Mouse (Mus musculus) small intestine, adult 2 months (tissue): Measurements from ENCODE around the gene Gli2. TPM values are rescaled to one million over a fixed set of nuclear protein-coding genes. Genes with fewer than 3 reads are reported as not detected.

Experiments
- H3K27ac ChIP-seq: fragments of 200-500 bp; 2 replicates; pipeline ENCODE4 v1.5.1; 2012; ENCODE audit warnings: low read depth, low read length, control low read depth, inconsistent platforms; ENCODE audit not compliant: insufficient read depth
- H3K27me3 ChIP-seq: fragments of 200-500 bp; 2 replicates; pipeline ENCODE4 v1.6.1; 2012; ENCODE audit warnings: mild to moderate bottlenecking, moderate library complexity, low read length, inconsistent platforms; ENCODE audit not compliant: control insufficient read depth, insufficient read depth
- H3K36me3 ChIP-seq: fragments of 200-500 bp; 2 replicates; pipeline ENCODE4 v1.6.1; 2012; ENCODE audit warnings: mild to moderate bottlenecking, low read length, control low read depth, inconsistent platforms; ENCODE audit not compliant: control insufficient read depth, insufficient read depth
- H3K4me1 ChIP-seq: fragments of 200-500 bp; 2 replicates; pipeline ENCODE4 v1.6.1; 2012; ENCODE audit warnings: low read length, inconsistent platforms, mixed read lengths; ENCODE audit not compliant: control insufficient read depth, insufficient read depth, insufficient read length
- H3K4me3 ChIP-seq: fragments of 200-500 bp; 2 replicates; pipeline ENCODE4 v1.5.1; 2012; ENCODE audit warnings: low read depth, mild to moderate bottlenecking, control low read depth, inconsistent platforms, low read length, moderate library complexity
- CTCF ChIP-seq: fragments of 200-500 bp; IDR thresholded peaks from 2 replicates; pipeline ENCODE4 v1.5.1; 2012; ENCODE audit warnings: low read depth, mild to moderate bottlenecking, control low read depth, inconsistent platforms, low read length, moderate library complexity, mixed read lengths; ENCODE audit not compliant: insufficient replicate concordance, insufficient read length; ENCODE audit errors: extremely low read depth
- POLR2A ChIP-seq: fragments of 200-500 bp; IDR thresholded peaks from 2 replicates; pipeline ENCODE4 v1.6.1; 2012; ENCODE audit warnings: low read depth, mild to moderate bottlenecking, control low read depth, inconsistent platforms, low read length, moderate library complexity
- WGBS: fragments of 180-500 bp; shearing (Covaris S2); methylation state at CpG from one replicate; pipeline ENCODE4 v1.1.7; 2018; 5-methylcytosine and 5-hydroxymethylcytosine counted together
- polyA plus RNA-seq: library from polyadenylated mRNA; depleted of rRNA; stranded (reverse); fragments of >200 nt; gene quantifications from 2 replicates; pipeline ENCODE4 v1.2.3, GENCODE M21; 2012

The Gli2 gene
- polyA plus RNA-seq, 1 experiment = 4.7 TPM

- Histone ChIP-seq H3K27me3 (no peaks in the 10 kb centered on the region), H3K4me3 (no peak overlapping the region), H3K36me3 (no peaks in the 10 kb centered on the region), H3K4me1 (peaks cover 35% of the 10 kb centered on the region), H3K27ac (no peak overlapping the region)
- TF ChIP-seq POLR2A (no peak), CTCF (no peak)
- WGBS = 87% methylated on average over 11 of the region's 11 CpGs
Observed at GRCm38 (mm10) chr1:118955791-118956190, 97.6 kb downstream of the Gli2 start.

DNA sequence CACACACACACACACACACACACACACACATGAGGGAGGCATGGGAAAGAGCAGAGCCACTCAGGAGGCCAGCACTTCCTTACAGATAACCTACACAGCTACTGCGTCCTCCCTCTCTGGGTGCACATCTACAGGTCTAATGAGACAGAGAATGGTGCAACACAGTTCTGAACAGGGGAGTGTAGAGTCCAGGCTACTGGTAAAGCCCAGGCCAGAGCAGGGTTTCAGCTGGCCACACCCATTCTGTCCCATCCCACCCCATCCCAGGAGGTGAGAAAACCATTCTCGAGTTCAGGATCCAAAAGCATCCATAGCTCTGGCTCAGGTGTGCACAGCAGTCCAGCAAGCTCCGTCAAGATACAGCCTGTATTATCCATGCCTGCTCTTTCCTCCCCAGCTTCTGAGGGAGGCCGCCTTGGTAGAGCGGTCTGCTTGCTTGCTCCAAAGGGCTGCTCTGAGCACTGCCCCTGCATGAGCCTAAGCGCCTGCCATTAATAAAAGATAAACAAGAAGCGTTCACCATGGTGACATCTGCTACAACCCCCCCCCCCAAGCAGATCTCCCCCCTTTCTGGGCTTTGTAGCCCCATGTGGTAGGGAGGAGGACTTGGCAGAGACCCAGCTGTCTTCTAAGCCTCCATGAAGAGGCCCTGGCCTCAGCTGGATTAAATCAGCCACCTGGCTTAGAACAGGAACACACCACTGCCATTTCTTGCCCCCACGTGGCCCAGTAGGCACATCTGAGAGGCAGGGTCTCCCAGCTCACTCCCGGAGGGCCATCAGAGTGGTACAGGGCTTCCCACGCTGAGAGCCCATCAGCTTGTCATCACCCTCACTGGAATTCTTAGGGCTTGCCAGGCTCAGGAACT is 98.8 kb downstream of the Gli2 start:
- Histone ChIP-seq H3K4me3 (no peak overlapping the region), H3K36me3 (no peaks in the 10 kb centered on the region), H3K27me3 (no peaks in the 10 kb centered on the region), H3K4me1 (peaks cover 35% of the 10 kb centered on the region), H3K27ac (no peak overlapping the region)
- TF ChIP-seq CTCF = no peak
- TF ChIP-seq POLR2A = no peak
- 68% methylated on average over 10 of the region's 10 CpGs for WGBS

DNA sequence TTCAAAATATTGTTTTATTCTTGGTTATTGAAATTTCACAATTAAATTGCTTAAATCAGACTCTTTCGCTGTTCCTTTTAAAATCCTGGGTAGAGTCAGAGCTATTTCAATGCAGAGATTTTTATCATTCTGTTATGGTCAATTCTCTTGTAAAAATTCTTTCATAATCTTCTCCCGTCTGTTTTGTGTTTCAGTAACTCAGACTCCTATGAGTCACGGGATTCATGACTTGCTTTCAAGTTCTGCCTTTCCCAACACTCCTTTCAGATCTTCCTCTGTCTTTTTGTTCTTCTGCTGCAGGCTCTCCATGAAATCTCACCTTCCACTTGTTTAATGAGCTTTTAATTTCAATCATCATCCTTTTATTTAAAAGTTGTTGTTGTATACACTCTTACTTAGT is 100.4 kb downstream of the Gli2 start:
- Histone ChIP-seq H3K36me3 (no peaks in the 10 kb centered on the region), H3K4me3 (no peak overlapping the region), H3K27me3 (no peaks in the 10 kb centered on the region), H3K4me1 (peaks cover 27% of the 10 kb centered on the region), H3K27ac (no peak overlapping the region)
- TF ChIP-seq POLR2A = no peak
- TF ChIP-seq CTCF = no peak
- WGBS = 82% methylated on average over 3 of the region's 3 CpGs

- Histone ChIP-seq H3K27ac (no peak overlapping the region), H3K4me1 (peaks cover 26% of the 10 kb centered on the region), H3K27me3 (no peaks in the 10 kb centered on the region), H3K4me3 (no peak overlapping the region), H3K36me3 (no peaks in the 10 kb centered on the region)
- TF ChIP-seq POLR2A (no peak), CTCF (no peak)
- 72% methylated on average over 5 of the region's 5 CpGs for WGBS
Observed at GRCm38 (mm10) chr1:118952318-118952717, 101.1 kb downstream of the Gli2 start.

GRCm38 (mm10) chr1:118948407-118948806 is 105.0 kb downstream of the Gli2 start:
- TF ChIP-seq POLR2A (no peak), CTCF (no peak)
- H3K4me3 ChIP-seq = no peak overlapping the region
- no peak overlapping the region for H3K27ac ChIP-seq
- WGBS = 65% methylated on average over 2 of the region's 2 CpGs
- H3K4me1 ChIP-seq = no peaks in the 10 kb centered on the region
- H3K36me3 ChIP-seq = no peaks in the 10 kb centered on the region
- no peaks in the 10 kb centered on the region for H3K27me3 ChIP-seq

GRCm38 (mm10) chr1:118947221-118947620 is 106.2 kb downstream of the Gli2 start:
- H3K4me1 ChIP-seq = no peaks in the 10 kb centered on the region
- no peaks in the 10 kb centered on the region for H3K36me3 ChIP-seq
- H3K27me3 ChIP-seq = no peaks in the 10 kb centered on the region
- no peak for TF ChIP-seq CTCF
- TF ChIP-seq POLR2A = no peak
- WGBS = 81% methylated on average over 4 of the region's 4 CpGs
- no peak overlapping the region for H3K27ac ChIP-seq
- H3K4me3 ChIP-seq = no peak overlapping the region

DNA sequence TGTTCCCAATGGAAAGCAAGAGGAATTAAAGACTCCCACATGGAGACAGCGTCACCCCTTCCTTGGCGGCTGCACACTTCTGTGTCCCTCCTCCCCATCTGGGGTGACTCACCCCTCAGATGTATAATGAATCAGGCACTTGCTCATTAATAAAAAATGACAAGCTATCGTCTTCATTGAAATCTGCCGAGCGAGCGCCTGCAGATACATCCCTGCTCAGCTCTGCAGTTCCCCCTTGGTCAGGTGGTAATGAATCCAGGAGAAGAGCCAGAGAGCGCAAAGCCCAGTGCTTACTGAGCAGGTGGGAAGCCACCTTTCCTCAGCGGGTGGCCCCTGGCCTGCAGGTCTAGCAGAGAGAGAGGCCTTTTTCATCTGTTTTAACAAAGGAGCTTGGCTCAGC is 112.1 kb downstream of the Gli2 start:
- H3K27me3 ChIP-seq = no peaks in the 10 kb centered on the region
- no peaks in the 10 kb centered on the region for H3K36me3 ChIP-seq
- WGBS = 75% methylated on average over 8 of the region's 8 CpGs
- TF ChIP-seq POLR2A = no peak
- H3K4me3 ChIP-seq = no peak overlapping the region
- H3K27ac ChIP-seq = no peak overlapping the region
- H3K4me1 ChIP-seq = 0 out of 2 replicates have a peak, but pooled peaks cover under 1% of the 10 kb centered on the region
